Mouse (Mus musculus) B cell, adult 2 months (primary cell): Measurements from ENCODE around the gene Nbas.

ENCODE experiments used
- DNase-seq, 2 experiments: peaks; one replicate each; pipeline ENCODE4 v3.0.0; 2022

Nbas gene

GRCm38 (mm10) chr12:13626803-13627706 lies 358.1 kb downstream of the Nbas start:
- no peak for DNase-seq
